Mouse (Mus musculus) 416B (cell line): ENCODE measurements around the gene Tmem41a.

Experiments used
- DNase-seq: peaks from one replicate; pipeline ENCODE4 v3.0.0; 2011; ENCODE audit warnings: low read depth

The Tmem41a gene

DNA sequence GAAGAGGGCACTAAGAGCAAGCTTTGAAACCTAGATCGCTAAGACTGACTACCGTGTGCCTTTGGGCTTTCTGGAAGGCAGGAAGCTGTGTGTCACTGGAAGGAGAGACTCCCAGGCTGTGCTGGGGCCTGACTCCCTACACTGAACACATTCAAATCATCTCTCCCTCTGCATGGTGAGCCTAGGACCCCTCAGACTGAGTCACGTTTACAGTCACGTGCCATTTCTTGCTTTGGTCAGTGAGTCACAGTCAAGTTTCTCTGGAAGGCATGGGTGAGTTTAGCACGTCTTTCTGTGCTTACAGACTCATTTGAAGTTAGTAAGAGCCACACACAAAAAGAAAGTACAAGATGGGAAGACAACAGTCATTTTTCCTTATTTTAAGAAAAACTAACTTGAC lies 46.1 kb downstream of the Tmem41a start:
- DNase-seq: peak; percentile 30

DNA sequence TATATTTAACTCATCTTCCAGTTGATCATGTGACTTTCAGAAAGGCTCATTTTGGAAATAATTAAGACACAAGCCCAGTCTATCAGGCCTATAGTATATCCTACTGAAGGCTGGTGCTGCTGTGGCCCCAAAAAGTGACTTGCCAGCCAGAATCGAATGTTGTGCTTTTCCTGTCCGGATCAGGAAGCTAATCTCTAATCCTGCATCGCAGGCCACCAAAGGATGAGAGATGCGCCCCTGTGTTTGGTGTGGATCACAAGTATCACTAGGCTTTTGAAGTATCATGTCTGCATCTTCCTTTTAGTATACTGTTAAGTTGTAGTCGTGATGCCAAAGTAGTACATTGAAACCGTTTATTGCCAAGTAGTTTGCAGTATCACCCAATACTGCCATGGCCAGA lies 53.5 kb downstream of the Tmem41a start:
- no peak for DNase-seq

DNA sequence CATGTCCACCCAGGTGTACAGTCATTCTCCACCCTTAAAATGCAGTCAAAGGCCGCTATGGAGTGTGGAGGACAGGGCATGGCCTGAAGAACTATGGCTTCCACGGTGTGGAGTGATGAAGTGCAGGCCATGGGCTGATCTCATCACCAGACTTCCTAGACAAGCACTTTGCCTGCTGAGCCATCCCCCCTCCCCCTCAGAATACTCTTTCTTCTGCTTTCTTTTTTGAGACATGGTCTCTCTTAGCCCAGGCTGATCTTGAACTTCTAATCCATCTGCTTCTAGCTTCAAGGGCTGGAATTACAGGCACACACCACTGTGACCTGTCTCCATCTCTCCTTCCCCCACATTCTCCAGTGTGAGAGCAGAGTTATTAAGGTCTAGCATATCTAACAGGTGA lies 59.8 kb downstream of the Tmem41a start:
- DNase-seq: no peak
